Mouse (Mus musculus) liver, embryonic 14.5 days (tissue): ENCODE measurements at regions not wholly inside any gene's neighbourhood (a gene's known extent, or its start where the extent isn't known, plus 50 kb on each side); places are given as distances from the start of the nearest gene placed in this dataset.

Experiments used
- ATAC-seq: fragments of 200-750 bp; cut with Nextera tagmentation; 2 replicates; pipeline ENCODE4 v1.8.0; 2017; ENCODE audit warnings: moderate number of reproducible peaks, mild to moderate bottlenecking, moderate library complexity; ENCODE audit not compliant: insufficient read depth
- DNase-seq, 3 experiments: peaks; one replicate each; pipeline ENCODE4 v3.0.0-alpha.2; 2012 to 2013; ENCODE audit warnings: low read depth in 3 of 3, low spot score in 3 of 3
- H3K27ac ChIP-seq: fragments of 300-500 bp; sonication (generic); 2 replicates; pipeline ENCODE4 v1.5.1; 2014; ENCODE audit warnings: moderate library complexity, mild to moderate bottlenecking, control low read depth, inconsistent platforms
- H3K27me3 ChIP-seq: fragments of 300-500 bp; sonication (generic); 2 replicates; pipeline ENCODE4 v1.6.1; 2014; ENCODE audit warnings: mild to moderate bottlenecking, low read length, moderate library complexity; ENCODE audit not compliant: control insufficient read depth, insufficient read depth
- H3K36me3 ChIP-seq: fragments of 300-500 bp; sonication (generic); replicated peaks from 2 replicates; pipeline ENCODE4 v1.6.1; 2014; ENCODE audit warnings: low read depth; ENCODE audit not compliant: control insufficient read depth, insufficient read depth
- H3K4me1 ChIP-seq, 2 experiments: fragments of 200-500 bp in 1 of 2; fragments of 300-500 bp in 1 of 2; sonication (generic) in 1 of 2; replicated peaks; 2 replicates each; pipeline ENCODE4 v1.6.1; 2012 to 2014; ENCODE audit warnings: antibody characterized with exemption in 1 of 2, inconsistent platforms in 1 of 2, low read length in 1 of 2; ENCODE audit not compliant: control insufficient read depth in 2 of 2, insufficient read depth in 2 of 2
- H3K4me2 ChIP-seq: fragments of 300-500 bp; sonication (generic); 2 replicates; pipeline ENCODE4 v1.6.1; 2014; ENCODE audit warnings: low read depth, mild to moderate bottlenecking, control low read depth, moderate library complexity
- H3K4me3 ChIP-seq, 2 experiments: fragments of 200-500 bp in 1 of 2; fragments of 300-500 bp in 1 of 2; sonication (generic) in 1 of 2; 2 replicates each; pipeline ENCODE4 v1.5.1; 2012 to 2014; ENCODE audit warnings: low read depth in 2 of 2, low read length in 2 of 2, mild to moderate bottlenecking in 2 of 2, control low read depth in 1 of 2, inconsistent platforms in 1 of 2, moderate library complexity in 1 of 2; ENCODE audit not compliant: insufficient read depth in 1 of 2
- H3K9ac ChIP-seq: fragments of 300-500 bp; sonication (generic); replicated peaks from 2 replicates; pipeline ENCODE4 v1.6.1; 2014; ENCODE audit warnings: mild to moderate bottlenecking, control low read depth, moderate library complexity
- H3K9me3 ChIP-seq: fragments of 300-500 bp; sonication (generic); 2 replicates; pipeline ENCODE4 v1.6.1; 2016; ENCODE audit warnings: low read length, mixed read lengths; ENCODE audit not compliant: control insufficient read depth
- CTCF ChIP-seq: IDR thresholded peaks from 2 replicates; pipeline ENCODE4 v1.5.1; 2016; ENCODE audit warnings: antibody characterized with exemption, low read depth, control low read depth
- EP300 ChIP-seq: IDR thresholded peaks from 2 replicates; pipeline ENCODE4 v1.6.1; 2016; ENCODE audit warnings: antibody characterized with exemption, low read depth
- WGBS: fragments of 180-500 bp; shearing (Covaris S2); extraction: QIAGEN DNeasy Blood & Tissue Kit; methylation state at CpG from one replicate; pipeline ENCODE4 v1.1.7; 2014; ENCODE audit not compliant: insufficient replicate concordance; 5-methylcytosine and 5-hydroxymethylcytosine counted together

- no peaks in the 10 kb centered on the region for H3K9me3 ChIP-seq
- no peak for ATAC-seq
Observed at GRCm38 (mm10) chr13:5587196-5587595, 274.1 kb upstream of the Klf6 start.

GRCm38 (mm10) chr13:5591286-5591685, 270.0 kb upstream of the Klf6 start:
- Histone ChIP-seq H3K27me3 (no peaks in the 10 kb centered on the region), H3K27ac (no peak overlapping the region), H3K9me3 (no peaks in the 10 kb centered on the region), H3K4me1 (0 out of 4 replicates have a peak, but pooled peaks cover 0 to 3% of the 10 kb centered on the region in 2 experiments), H3K9ac (no peak overlapping the region), H3K4me2 (no peak overlapping the region), H3K36me3 (no peaks in the 10 kb centered on the region), H3K4me3 (no peak overlapping the region)
- ATAC-seq (no peak), DNase-seq (no peak)
- TF ChIP-seq EP300 (no peak), CTCF (no peak)
- WGBS = 72% methylated on average over 2 of the region's 2 CpGs

More at GRCm38 (mm10) chr13:5587196-5587595, 274.1 kb upstream of the Klf6 start:
- Histone ChIP-seq H3K4me2 (no peak overlapping the region), H3K27me3 (no peaks in the 10 kb centered on the region), H3K9ac (no peak overlapping the region), H3K4me3 (no peak overlapping the region), H3K4me1 (no peaks in the 10 kb centered on the region), H3K27ac (no peak overlapping the region), H3K36me3 (no peaks in the 10 kb centered on the region)
- TF ChIP-seq EP300 = no peak
- TF ChIP-seq CTCF = no peak
- DNase-seq = no peak

GRCm38 (mm10) chr13:5591837-5592555, 269.3 kb upstream of the Klf6 start:
- Histone ChIP-seq H3K9me3 (no peaks in the 10 kb centered on the region), H3K4me3 (no peak overlapping the region), H3K4me1 (0 out of 4 replicates have a peak, but pooled peaks cover 0 to 3% of the 10 kb centered on the region in 2 experiments), H3K27me3 (no peaks in the 10 kb centered on the region), H3K27ac (no peak overlapping the region), H3K4me2 (peak overlapping the region; percentile 13; the same call in 1 of the 2 replicates), H3K9ac (no peak overlapping the region), H3K36me3 (no peaks in the 10 kb centered on the region)
- WGBS = 5% methylated on average over 4 of the region's 4 CpGs
- no peak for DNase-seq
- TF ChIP-seq EP300 (no peak), CTCF (no peak)
- peak; percentile 47; the same call in 1 of the 2 replicates for ATAC-seq

GRCm38 (mm10) chr13:5592556-5593061, 268.7 kb upstream of the Klf6 start:
- H3K4me2 ChIP-seq = no peak overlapping the region
- ATAC-seq (peak; percentile 70; the same call in 1 of the 2 replicates), DNase-seq (peak in 2 of 3 experiments; percentile 11 to 17)
- no peaks in the 10 kb centered on the region for H3K27me3 ChIP-seq
- 0 out of 4 replicates have a peak, but pooled peaks cover 0 to 3% of the 10 kb centered on the region in 2 experiments for H3K4me1 ChIP-seq
- no peaks in the 10 kb centered on the region for H3K9me3 ChIP-seq
- H3K9ac ChIP-seq = no peak overlapping the region
- TF ChIP-seq EP300 (0 out of 2 replicates have a peak, but pooled peaks have one; percentile 16), CTCF (no peak)
- H3K36me3 ChIP-seq = no peaks in the 10 kb centered on the region
- WGBS = 4% methylated on average over 3 of the region's 3 CpGs
- H3K27ac ChIP-seq = no peak overlapping the region
- no peak overlapping the region for H3K4me3 ChIP-seq

- Histone ChIP-seq H3K4me1 (no peaks in the 10 kb centered on the region; a peak in 2 of 4 replicates), H3K27me3 (no peaks in the 10 kb centered on the region), H3K9me3 (no peaks in the 10 kb centered on the region), H3K36me3 (no peaks in the 10 kb centered on the region), H3K4me3 (no peak overlapping the region), H3K27ac (no peak overlapping the region), H3K4me2 (no peak overlapping the region), H3K9ac (no peak overlapping the region)
- ATAC-seq (no peak), DNase-seq (no peak)
- no peak for TF ChIP-seq EP300
- 45% methylated on average over 1 of the region's 1 CpGs for WGBS
Observed at GRCm38 (mm10) chr13:5601648-5602047, 259.6 kb upstream of the Klf6 start.
